Mouse (Mus musculus): ENCODE results near the gene Ckmt2.

DNA sequence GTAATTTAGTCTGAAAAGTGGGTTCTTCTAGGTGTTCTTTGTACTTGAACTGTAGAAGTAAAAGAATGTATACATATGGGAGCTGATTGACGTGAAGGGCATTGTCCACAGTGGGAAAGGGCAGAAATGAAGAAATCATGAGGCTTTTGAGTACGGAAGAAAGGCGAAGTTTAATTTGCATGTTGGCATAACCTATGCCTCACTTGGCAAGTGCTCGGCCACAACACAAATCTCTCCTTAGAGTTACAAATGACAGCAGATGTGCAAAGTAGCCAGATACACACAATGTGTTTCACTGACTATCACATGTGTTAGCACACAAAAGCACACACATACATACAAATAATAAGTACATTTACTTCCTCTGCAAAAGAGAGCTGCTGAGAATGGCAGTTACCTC, 3.6 kb upstream of the Ckmt2 start:
- TF ChIP-seq CTCF (IDR thresholded peaks at IDR 0.05; ENCODE audit: extremely low read depth, insufficient read length, insufficient replicate concordance, low read depth, low read length), result no peak
- no peak for TF ChIP-seq POLR2A (IDR thresholded peaks at IDR 0.05; ENCODE audit: low read depth, low read length)

Data from small intestine, adult 2 months (tissue).